Mouse (Mus musculus) heart, adult 2 months (tissue): ENCODE results near the gene Cyp2u1. TPM values are rescaled to one million over a fixed set of nuclear protein-coding genes. Genes with fewer than 3 reads are reported as not detected.

ENCODE experiments used
- DNase-seq, 2 experiments: peaks; one replicate each; pipeline ENCODE4 v3.0.0; 2021
- H3K27ac ChIP-seq: fragments of 200-600 bp; 2 replicates; pipeline ENCODE4 v1.8.1; 2022
- H3K27me3 ChIP-seq: fragments of 200-500 bp; 2 replicates; pipeline ENCODE4 v1.6.1; 2012; ENCODE audit warnings: mild to moderate bottlenecking, low read length, inconsistent platforms, mixed read lengths; ENCODE audit not compliant: control insufficient read depth, insufficient read depth
- H3K36me3 ChIP-seq: fragments of 200-500 bp; 2 replicates; pipeline ENCODE4 v1.6.1; 2012; ENCODE audit warnings: low read length, inconsistent platforms; ENCODE audit not compliant: control insufficient read depth, insufficient read depth
- H3K4me1 ChIP-seq: fragments of 200-500 bp; 2 replicates; pipeline ENCODE4 v1.6.1; 2011; ENCODE audit warnings: low read length; ENCODE audit not compliant: control insufficient read depth, insufficient read depth
- H3K4me3 ChIP-seq: fragments of 200-600 bp; 2 replicates; pipeline ENCODE4 v1.8.1; 2022
- H3K79me2 ChIP-seq: fragments of 200-500 bp; replicated peaks from 2 replicates; pipeline ENCODE4 v1.6.1; 2012; ENCODE audit warnings: mild to moderate bottlenecking, inconsistent platforms, low read length, moderate library complexity, mixed read lengths; ENCODE audit not compliant: control insufficient read depth, insufficient read depth
- H3K9ac ChIP-seq: fragments of 200-500 bp; 2 replicates; pipeline ENCODE4 v1.6.1; 2012; ENCODE audit warnings: low read depth, mild to moderate bottlenecking, control low read depth, inconsistent platforms, low read length, mixed read lengths
- CTCF ChIP-seq: fragments of 200-600 bp; IDR thresholded peaks from 2 replicates; pipeline ENCODE4 v1.8.1; 2022; ENCODE audit warnings: antibody characterized with exemption, mild to moderate bottlenecking, moderate library complexity
- EP300 ChIP-seq: fragments of 200-500 bp; IDR thresholded peaks from 2 replicates; pipeline ENCODE4 v1.6.1; 2011; ENCODE audit warnings: low read depth, low read length, control low read depth; ENCODE audit not compliant: insufficient read depth
- POLR2A ChIP-seq: fragments of 200-500 bp; IDR thresholded peaks from 2 replicates; pipeline ENCODE4 v1.6.1; 2011; ENCODE audit warnings: mild to moderate bottlenecking, low read depth, low read length, control low read depth; ENCODE audit not compliant: insufficient read depth
- WGBS: fragments of 180-500 bp; shearing (Covaris S2); methylation state at CpG from one replicate; pipeline ENCODE4 v1.1.7; 2018; 5-methylcytosine and 5-hydroxymethylcytosine counted together
- intact Hi-C: fragments of 180-260 bp; cut with DNase I; formaldehyde crosslinking; loops from one replicate; pipeline ENCODE4 v1.15.1; 2025
- polyA plus RNA-seq: library from polyadenylated mRNA; depleted of rRNA; stranded (reverse); fragments of >200 nt; gene quantifications from 2 replicates; pipeline ENCODE4 v1.2.3, GENCODE M21; 2012
- total RNA-seq, 2 experiments: library from RNA; stranded (reverse); gene quantifications; 2 replicates each; pipeline ENCODE4 v1.2.3; 2021

Cyp2u1 gene
- total and polyA plus RNA-seq, 3 experiments, result 13.0 to 40.9 (median 32.8) TPM

DNA sequence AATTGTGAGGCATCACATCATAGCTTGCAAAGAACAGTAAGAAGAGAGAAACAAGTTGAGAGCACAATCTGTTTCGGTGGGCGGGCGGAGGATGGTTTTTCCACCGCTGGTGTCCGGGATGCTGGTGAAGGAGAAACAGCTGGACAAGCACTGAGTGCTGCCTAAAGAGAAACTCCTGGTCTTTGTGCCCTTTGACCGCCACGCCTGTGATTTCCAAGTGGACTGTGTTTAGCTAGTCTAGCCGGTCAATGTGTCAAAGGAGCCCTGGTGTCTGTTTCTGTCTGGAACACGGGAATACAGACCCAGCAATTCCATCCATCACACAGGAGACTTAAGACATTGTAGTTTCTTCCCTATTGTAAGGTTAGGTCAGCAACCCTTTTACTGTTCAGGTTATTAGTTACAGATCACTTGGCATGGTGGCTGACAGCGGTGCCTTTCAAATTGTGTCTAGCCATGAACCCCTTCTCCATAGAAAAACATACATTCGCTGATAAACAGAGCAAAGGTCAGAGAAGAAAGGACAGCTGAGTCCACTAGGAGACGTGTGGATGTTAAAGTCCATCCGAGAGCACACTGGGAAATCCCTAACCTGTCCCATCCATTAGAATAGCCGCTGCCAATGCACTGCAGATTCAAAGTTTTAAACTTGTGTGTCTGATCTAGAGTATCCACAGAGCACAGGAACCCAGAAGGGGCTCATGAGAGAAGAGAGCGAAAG, 39.1 kb downstream of the Cyp2u1 start:
- TF ChIP-seq POLR2A (no peak), EP300 (no peak), CTCF (no peak)
- intact Hi-C loops, result loop anchor here (2.0 kb wide), 1 partner anchor 13 kb away; no protein-coding TSS in a partner anchor
- Histone ChIP-seq H3K4me3 (no peak overlapping the region), H3K36me3 (peaks cover 30% of the 10 kb centered on the region), H3K27ac (no peak overlapping the region), H3K79me2 (peaks cover 4% of the 10 kb centered on the region; the same call in 1 of the 2 replicates), H3K27me3 (no peaks in the 10 kb centered on the region), H3K4me1 (peaks cover 8% of the 10 kb centered on the region), H3K9ac (no peak overlapping the region)
- no peak for DNase-seq
- WGBS, result 83% methylated on average over 15 of the region's 15 CpGs

- Histone ChIP-seq H3K27me3 (no peaks in the 10 kb centered on the region), H3K36me3 (peaks cover 15% of the 10 kb centered on the region), H3K9ac (no peak overlapping the region), H3K4me3 (no peak overlapping the region), H3K27ac (no peak overlapping the region), H3K79me2 (peaks cover 6% of the 10 kb centered on the region), H3K4me1 (peaks cover 5% of the 10 kb centered on the region)
- 96% methylated on average over 6 of the region's 6 CpGs for WGBS
- no peak for DNase-seq
- intact Hi-C loops, result no loop called here
- TF ChIP-seq EP300, result no peak
- no peak for TF ChIP-seq CTCF
- TF ChIP-seq POLR2A, result no peak
These were observed 42.6 kb downstream of the Cyp2u1 start for GRCm38 (mm10) chr3:131260418-131260817.

DNA sequence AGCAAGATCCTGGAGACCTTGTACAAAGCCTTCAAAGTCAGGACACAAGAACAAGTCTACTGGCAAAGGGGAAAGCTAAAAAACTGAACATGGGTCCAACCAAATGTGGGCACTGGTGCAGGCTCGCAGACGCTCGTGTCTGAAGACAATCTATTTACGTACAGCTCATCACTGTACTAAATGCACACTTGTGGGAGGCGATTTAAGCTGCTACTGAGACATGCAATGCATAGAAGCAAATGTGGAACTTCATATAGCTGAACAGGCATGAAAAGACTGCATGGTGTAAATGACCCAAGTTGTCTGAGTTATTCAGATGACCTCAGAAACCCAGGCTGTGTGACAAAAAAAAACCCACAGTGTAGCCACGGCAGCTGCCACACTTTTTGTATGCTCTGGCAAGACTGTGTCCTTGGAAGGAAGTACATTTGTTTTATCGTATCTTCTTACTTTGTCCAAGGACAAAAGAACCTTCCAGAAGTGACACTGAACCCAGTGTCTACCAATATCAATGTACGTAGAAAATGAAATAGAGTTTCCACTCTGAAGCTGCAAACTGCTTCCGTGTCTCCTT, 43.5 kb downstream of the Cyp2u1 start:
- peaks cover 3% of the 10 kb centered on the region for H3K79me2 ChIP-seq
- intact Hi-C loops, result no loop called here
- H3K4me1 ChIP-seq, result peaks cover 3% of the 10 kb centered on the region; the same call in 1 of the 2 replicates
- no peak overlapping the region for H3K4me3 ChIP-seq
- H3K27ac ChIP-seq, result peak overlapping the region; percentile 6
- 43% methylated on average over 9 of the region's 9 CpGs for WGBS
- H3K27me3 ChIP-seq, result no peaks in the 10 kb centered on the region
- peaks cover 11% of the 10 kb centered on the region for H3K36me3 ChIP-seq
- no peak for TF ChIP-seq CTCF
- no peak for TF ChIP-seq EP300
- no peak for TF ChIP-seq POLR2A
- no peak overlapping the region for H3K9ac ChIP-seq
- DNase-seq, result no peak

- H3K27me3 ChIP-seq, result no peaks in the 10 kb centered on the region
- WGBS, result 71% methylated on average over 3 of the region's 3 CpGs
- H3K27ac ChIP-seq, result no peak overlapping the region
- H3K4me3 ChIP-seq, result no peak overlapping the region
- intact Hi-C loops, result no loop called here
- TF ChIP-seq EP300 (no peak), CTCF (no peak), POLR2A (no peak)
- DNase-seq, result no peak
- peaks cover 11% of the 10 kb centered on the region for H3K36me3 ChIP-seq
- H3K4me1 ChIP-seq, result peaks cover 3% of the 10 kb centered on the region; the same call in 1 of the 2 replicates
- H3K9ac ChIP-seq, result no peak overlapping the region
- H3K79me2 ChIP-seq, result peaks cover 3% of the 10 kb centered on the region
These were observed 44.1 kb downstream of the Cyp2u1 start for GRCm38 (mm10) chr3:131258921-131259320.

GRCm38 (mm10) chr3:131255399-131255981, 47.5 kb downstream of the Cyp2u1 start:
- H3K79me2 ChIP-seq, result peaks cover 2% of the 10 kb centered on the region
- H3K9ac ChIP-seq, result no peak overlapping the region
- H3K4me3 ChIP-seq, result no peak overlapping the region
- DNase-seq, result no peak
- no peak overlapping the region; the same call in 1 of the 2 replicates for H3K27ac ChIP-seq
- intact Hi-C loops, result no loop called here
- H3K36me3 ChIP-seq, result peaks cover 4% of the 10 kb centered on the region; the same call in 1 of the 2 replicates
- TF ChIP-seq POLR2A (no peak), CTCF (no peak), EP300 (no peak)
- WGBS, result 64% methylated on average over 3 of the region's 3 CpGs
- H3K27me3 ChIP-seq, result no peaks in the 10 kb centered on the region
- peaks cover 11% of the 10 kb centered on the region; the same call in 1 of the 2 replicates for H3K4me1 ChIP-seq
